Mouse (Mus musculus): ENCODE data around the gene Gm28635. TPM values are rescaled to one million over a fixed set of nuclear protein-coding genes. Genes with fewer than 3 reads are reported as not detected.

Gm28635 gene
- polyA plus RNA-seq, 2 experiments from 2014 or later, result not detected

GRCm38 (mm10) chr2:84585700-84586099 lies 92.1 kb downstream of the Gm28635 start:
- ATAC-seq, result no peak

GRCm38 (mm10) chr2:84582286-84582685 lies 95.6 kb downstream of the Gm28635 start:
- ATAC-seq, result no peak

GRCm38 (mm10) chr2:84581208-84581607 lies 96.6 kb downstream of the Gm28635 start:
- ATAC-seq, result no peak

GRCm38 (mm10) chr2:84579311-84579710 lies 98.5 kb downstream of the Gm28635 start:
- no peak for ATAC-seq

- ATAC-seq, result no peak
These were observed 103.7 kb downstream of the Gm28635 start for GRCm38 (mm10) chr2:84574130-84574529.

GRCm38 (mm10) chr2:84556888-84557514 lies 120.8 kb downstream of the Gm28635 start:
- no peak for ATAC-seq

Other genes starting within 250 kb of the Gm28635 start
- 1 to 10 TPM; 3.9 to 6.5 TPM for gene Tfpi, start 201.3 kb downstream of the Gm28635 start, polyA plus RNA-seq (2017; shearing (Covaris generic))
- 1 to 10 TPM in 1 of 2 experiments, under 1 TPM in 1; 0.89 to 1.1 TPM for gene Ctnnd1, start 27.3 kb downstream of the Gm28635 start, polyA plus RNA-seq (2017; shearing (Covaris generic))
- gene Btbd18, start 19.0 kb downstream of the Gm28635 start, polyA plus RNA-seq (2017; shearing (Covaris generic)), result under 1 TPM in 1 of 2 experiments, not detected in 1; 0.48 TPM
- 100 to 1,000 TPM in 1 of 2 experiments, 10 to 100 TPM in 1; 96.4 to 131 TPM for gene Selenoh, start 7.3 kb downstream of the Gm28635 start, polyA plus RNA-seq (2017; shearing (Covaris generic))
- gene Med19, start 361 bp upstream of the Gm28635 start, polyA plus RNA-seq (2017; shearing (Covaris generic)), result 10 to 100 TPM; 14.9 to 18.3 TPM
- gene Tmx2, start 1.1 kb upstream of the Gm28635 start, polyA plus RNA-seq (2017; shearing (Covaris generic)), result 100 to 1,000 TPM; 115 to 140 TPM
- 10 to 100 TPM; 10.1 to 12.5 TPM for gene Zdhhc5, start 37.1 kb upstream of the Gm28635 start, polyA plus RNA-seq (2017; shearing (Covaris generic))
- gene Clp1, start 49.3 kb upstream of the Gm28635 start, polyA plus RNA-seq (2017; shearing (Covaris generic)), result 10 to 100 TPM; 50.3 to 54.6 TPM
- gene Ypel4, start 56.0 kb upstream of the Gm28635 start, polyA plus RNA-seq (2017; shearing (Covaris generic)), result 1 to 10 TPM; 1.3 to 2.1 TPM
- gene Gm19426, start 65.6 kb upstream of the Gm28635 start, polyA plus RNA-seq (2017; shearing (Covaris generic)), result not detected
- gene Serping1, start 97.4 kb upstream of the Gm28635 start, polyA plus RNA-seq (2017; shearing (Covaris generic)), result not detected
- 100 to 1,000 TPM in 1 of 2 experiments, 10 to 100 TPM in 1; 89.3 to 121 TPM for gene Ube2l6, start 120.8 kb upstream of the Gm28635 start, polyA plus RNA-seq (2017; shearing (Covaris generic))
- not detected for gene Smtnl1, start 144.6 kb upstream of the Gm28635 start, polyA plus RNA-seq (2017; shearing (Covaris generic))
- 10 to 100 TPM; 34.7 to 40.8 TPM for gene Timm10, start 149.0 kb upstream of the Gm28635 start, polyA plus RNA-seq (2017; shearing (Covaris generic))
- 1 to 10 TPM; 3.8 to 4.7 TPM for gene Slc43a1, start 160.8 kb upstream of the Gm28635 start, polyA plus RNA-seq (2017; shearing (Covaris generic))
- gene Rtn4rl2, start 208.7 kb upstream of the Gm28635 start, polyA plus RNA-seq (2017; shearing (Covaris generic)), result not detected

All from CD4-positive, CD25-positive, alpha-beta regulatory T cell, adult 4 months (primary cell).